Mouse (Mus musculus) spleen, postnatal 10 days (tissue): Measurements from ENCODE around the gene Slc9a9.
A peak's percentile ranks its signal among the peaks of the same experiment; 100 is the strongest.
"Not testable (repeated sequence)": the region's sequence is repeated elsewhere in the genome, so short reads cannot be mapped to it uniquely, and the experiment has no call there.

Source experiments
- DNase-seq, 2 experiments: peaks; one replicate each; pipeline ENCODE4 v3.0.0; 2021 to 2022; ENCODE audit warnings: low spot score in 2 of 2

Gene Slc9a9

GRCm38 (mm10) chr9:94669791-94670577 is at the start of gene Slc9a9:
Gene Slc9a9 (plus strand): TSS chr9:94669909.
- DNase-seq, result peak; percentile 20 to 22

- DNase-seq, result no peak
Observed at GRCm38 (mm10) chr9:94620342-94620741, 49.4 kb upstream of the Slc9a9 start.

GRCm38 (mm10) chr9:94620846-94621245 is 48.9 kb upstream of the Slc9a9 start:
- DNase-seq, result no peak

DNA sequence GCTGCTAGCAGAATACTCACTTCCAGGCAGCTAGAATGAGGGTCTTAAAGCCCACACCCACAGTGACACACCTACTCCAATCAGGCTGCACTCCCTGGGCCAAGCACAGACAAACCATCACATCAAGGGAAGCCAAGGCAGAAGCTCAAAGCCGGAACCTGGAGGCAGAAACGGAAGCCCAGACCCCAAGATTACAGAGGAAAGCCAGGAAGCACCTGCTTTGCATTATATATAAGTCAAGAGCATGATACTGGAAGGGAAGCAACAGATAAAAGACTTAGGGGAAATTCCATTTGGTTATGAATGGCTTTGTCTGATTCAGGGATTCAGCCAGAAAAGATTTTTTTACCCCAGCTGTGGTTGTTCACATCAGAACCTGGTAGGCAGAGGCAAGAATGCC is 47.8 kb upstream of the Slc9a9 start:
- DNase-seq, result no peak

GRCm38 (mm10) chr9:94626737-94627136 is 43.0 kb upstream of the Slc9a9 start:
- DNase-seq, result no peak

DNA sequence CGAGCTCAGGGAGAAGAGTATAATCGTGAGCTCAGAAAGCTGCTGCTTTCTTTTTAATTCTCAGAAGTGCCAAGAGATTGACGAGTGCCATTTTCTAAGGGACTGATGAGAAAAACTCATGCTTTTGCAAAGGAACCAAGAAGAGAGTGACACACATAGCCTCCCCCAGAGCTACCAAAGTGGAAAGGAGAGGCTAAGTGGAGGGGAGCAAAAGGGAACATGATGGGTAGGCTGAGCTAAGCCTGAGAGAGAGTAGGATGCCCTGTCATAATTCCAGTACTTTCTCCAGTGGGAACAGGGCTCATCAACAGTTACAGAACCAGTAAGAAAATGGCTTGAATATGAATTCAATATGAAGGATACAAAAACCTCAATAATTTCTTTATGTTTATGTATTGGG is 40.8 kb upstream of the Slc9a9 start:
- no peak for DNase-seq

GRCm38 (mm10) chr9:94634275-94634674 is 35.4 kb upstream of the Slc9a9 start:
- not testable (repeated sequence) for DNase-seq

GRCm38 (mm10) chr9:94645631-94646030 is 24.1 kb upstream of the Slc9a9 start:
- DNase-seq, result no peak

- DNase-seq, result no peak
Observed at GRCm38 (mm10) chr9:94647425-94647824, 22.3 kb upstream of the Slc9a9 start.

- DNase-seq, result no peak
Observed at GRCm38 (mm10) chr9:94649991-94650390, 19.7 kb upstream of the Slc9a9 start.

- DNase-seq, result no peak
Observed at GRCm38 (mm10) chr9:94653198-94653597, 16.5 kb upstream of the Slc9a9 start.

DNA sequence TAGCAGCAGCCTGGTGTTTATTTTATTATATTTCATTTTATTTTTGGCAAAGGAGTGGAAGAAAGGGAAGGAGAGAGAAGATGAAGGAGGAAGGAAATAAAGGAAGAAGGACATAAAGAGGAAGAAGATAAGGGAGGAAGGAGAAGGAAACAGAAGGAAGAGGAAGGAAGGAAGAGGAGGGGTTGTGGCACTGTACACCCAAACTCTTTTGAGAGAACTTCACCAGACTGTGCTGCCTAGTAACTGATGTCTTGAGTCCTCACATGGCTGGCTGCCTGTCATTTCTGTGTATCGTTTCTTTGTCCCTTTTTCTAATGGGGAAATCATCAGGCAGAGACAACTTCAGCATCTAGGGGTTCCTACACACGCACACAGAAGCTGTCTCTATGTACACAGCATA is 15.9 kb upstream of the Slc9a9 start:
- no peak for DNase-seq

DNA sequence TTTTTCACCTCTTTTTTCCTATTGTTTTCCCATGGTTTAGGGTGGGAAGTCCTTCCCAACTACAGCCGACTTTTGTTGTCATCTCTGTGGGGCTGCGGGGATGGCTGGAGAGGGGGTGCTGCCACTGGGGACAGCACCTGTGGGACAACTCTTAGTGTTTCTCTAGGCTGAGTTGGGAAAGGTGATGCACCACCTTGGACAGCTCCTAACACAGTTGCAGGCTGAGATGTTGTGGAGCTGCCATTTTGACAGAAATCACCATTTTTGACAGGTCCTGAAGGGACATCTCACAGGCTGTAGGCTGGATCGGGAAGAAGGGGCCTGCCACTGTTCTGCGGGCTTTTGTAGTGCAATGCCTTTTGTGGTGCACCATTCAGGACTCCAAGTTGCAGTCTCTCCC is 13.4 kb upstream of the Slc9a9 start:
- DNase-seq, result no peak

DNA sequence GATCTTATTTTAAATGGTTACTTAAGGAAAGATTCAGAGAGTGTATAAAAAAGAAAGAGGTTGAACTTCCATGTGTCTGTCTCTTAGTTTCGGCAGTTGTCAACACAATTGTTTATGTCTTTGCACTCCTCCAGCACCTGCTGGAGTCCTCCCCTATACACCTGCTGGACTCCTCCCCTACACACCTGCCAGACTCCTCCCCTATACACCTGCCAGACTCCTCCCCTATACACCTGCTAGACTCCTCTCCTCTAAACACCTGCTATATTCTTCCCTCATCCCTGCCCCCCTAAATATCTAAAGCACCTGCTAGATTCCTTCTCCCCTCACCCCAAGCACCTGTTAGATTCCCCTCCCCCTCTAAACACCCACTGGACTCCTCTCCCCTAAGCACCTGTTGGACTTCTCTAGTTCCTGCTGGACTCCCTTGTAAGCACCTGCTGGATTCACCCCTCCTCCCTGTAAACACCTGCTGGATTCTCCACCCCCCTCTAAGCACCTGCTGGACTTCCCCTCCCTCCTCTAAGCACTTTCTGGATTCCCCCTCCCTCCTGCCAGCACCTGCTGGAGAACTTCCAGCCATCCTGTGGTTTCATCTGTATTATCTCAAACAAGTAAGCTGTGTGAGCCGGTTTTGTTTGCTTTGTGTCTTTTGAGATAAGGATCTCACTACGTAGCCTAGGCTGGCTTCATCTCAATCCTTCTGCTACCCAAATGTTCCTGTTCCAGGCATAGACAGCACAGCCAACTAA is 10.1 kb upstream of the Slc9a9 start:
- DNase-seq, result no peak

- DNase-seq, result no peak
Observed at GRCm38 (mm10) chr9:94661768-94662167, 7.9 kb upstream of the Slc9a9 start.

GRCm38 (mm10) chr9:94665248-94665647 is 4.5 kb upstream of the Slc9a9 start:
- DNase-seq, result no peak

DNA sequence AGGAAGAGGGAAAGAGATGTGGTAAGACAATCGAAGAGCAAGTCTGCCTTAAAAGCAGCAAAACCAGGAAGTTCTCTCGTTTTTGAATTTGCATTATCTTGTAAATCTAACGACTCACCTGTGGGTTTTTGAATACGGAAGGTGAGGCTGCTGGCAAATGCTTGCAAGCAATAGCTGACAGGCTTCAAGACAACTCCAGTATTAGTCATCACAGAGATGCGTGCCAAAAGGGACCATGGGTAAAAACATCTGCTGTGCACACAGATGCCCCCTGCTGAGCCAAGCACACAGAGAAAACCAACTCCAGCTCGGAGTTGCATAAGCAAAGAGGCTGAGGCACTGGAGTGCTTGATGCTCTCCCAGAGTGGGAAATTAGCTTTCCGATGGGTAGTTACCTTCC is 1.1 kb upstream of the Slc9a9 start:
- peak in 1 of 2 experiments; percentile 33 for DNase-seq

- DNase-seq, result no peak
Observed at GRCm38 (mm10) chr9:94670704-94671103, 995 bp downstream of the Slc9a9 start.

GRCm38 (mm10) chr9:94674704-94675103 is 5.0 kb downstream of the Slc9a9 start:
- DNase-seq, result no peak

- no peak for DNase-seq
Observed at GRCm38 (mm10) chr9:94678021-94678655, 8.4 kb downstream of the Slc9a9 start.

DNA sequence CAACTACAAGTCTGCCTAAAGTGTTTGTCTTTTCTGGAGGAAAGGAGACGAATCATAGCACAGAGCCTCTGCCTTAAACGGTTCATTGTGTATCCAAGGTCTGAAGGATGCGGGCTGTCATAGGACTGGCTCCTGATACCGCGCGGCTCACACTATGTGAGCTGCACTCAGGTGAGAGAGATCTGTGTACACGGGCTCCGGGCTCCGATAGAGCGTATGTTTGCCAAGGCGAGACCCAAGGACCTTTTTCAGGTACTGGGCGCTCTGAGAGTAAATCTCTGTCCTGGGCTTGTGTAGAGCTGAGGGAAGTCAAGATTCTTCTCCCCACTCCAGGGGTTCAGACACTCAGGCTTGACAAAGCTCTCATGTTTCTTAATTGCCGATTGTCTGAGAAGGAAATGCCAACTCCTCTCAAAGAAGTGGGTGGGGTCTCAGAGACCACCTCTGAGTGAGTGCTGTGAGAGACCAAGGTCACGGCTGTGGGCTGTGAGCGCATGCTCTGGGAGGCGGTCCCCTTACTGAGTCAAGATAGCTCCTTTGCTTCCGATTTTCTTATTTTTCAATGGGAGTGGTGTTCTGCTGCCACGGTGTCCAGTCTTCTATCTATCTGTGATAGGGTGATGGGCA is 10.9 kb downstream of the Slc9a9 start:
- DNase-seq, result no peak

DNA sequence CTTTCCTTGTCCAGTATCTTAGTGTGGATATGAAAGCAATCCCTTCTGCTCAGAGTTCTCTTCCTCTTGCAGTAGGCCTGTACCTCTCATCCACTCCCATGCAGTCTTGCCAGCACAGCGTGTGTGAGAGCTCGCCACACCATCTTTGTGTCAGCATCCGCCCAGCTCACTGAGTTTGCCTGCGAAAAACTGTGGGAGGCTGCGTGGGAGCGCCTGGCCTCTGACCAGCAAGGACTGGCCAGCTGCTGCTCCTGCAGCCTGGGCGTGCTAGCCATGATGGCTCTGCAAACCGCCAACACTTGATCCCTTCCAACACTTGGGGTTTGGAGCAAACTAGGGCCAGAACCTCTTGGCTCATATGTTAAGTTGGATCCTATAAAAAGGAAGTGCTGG is 11.4 kb downstream of the Slc9a9 start:
- DNase-seq, result no peak
